Mouse (Mus musculus): ENCODE measurements around the gene Hs2st1.

Hs2st1 gene

GRCm38 (mm10) chr3:144584789-144585553 lies 15.0 kb upstream of the Hs2st1 start:
- DNase-seq: no peak

DNA sequence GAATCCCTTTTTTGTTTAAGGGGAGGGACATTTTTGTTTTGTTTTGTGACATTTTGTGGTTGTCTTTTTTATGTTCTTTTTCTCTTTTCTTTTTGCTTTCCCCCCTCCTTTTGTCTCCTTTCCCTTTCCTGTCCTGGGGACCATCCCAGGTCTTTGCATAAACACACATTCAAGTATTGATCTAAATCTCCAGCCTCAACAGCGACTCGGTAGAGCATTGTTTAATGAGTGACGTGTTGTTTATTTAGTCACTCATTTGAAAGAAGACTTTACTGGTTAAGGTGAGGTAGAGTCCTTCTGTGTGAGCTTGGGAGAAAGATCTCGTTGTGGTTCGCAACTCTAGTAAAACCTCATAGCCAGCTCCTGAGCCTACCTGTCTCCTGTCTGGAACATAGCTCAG lies 13.8 kb upstream of the Hs2st1 start:
- DNase-seq: no peak

- DNase-seq: no peak
Measured at GRCm38 (mm10) chr3:144582306-144582705, 12.3 kb upstream of the Hs2st1 start.

- DNase-seq: no peak
Measured at GRCm38 (mm10) chr3:144581842-144582241, 11.9 kb upstream of the Hs2st1 start.

- peak; percentile 50 for DNase-seq
Measured at GRCm38 (mm10) chr3:144580281-144580680, 10.3 kb upstream of the Hs2st1 start.

DNA sequence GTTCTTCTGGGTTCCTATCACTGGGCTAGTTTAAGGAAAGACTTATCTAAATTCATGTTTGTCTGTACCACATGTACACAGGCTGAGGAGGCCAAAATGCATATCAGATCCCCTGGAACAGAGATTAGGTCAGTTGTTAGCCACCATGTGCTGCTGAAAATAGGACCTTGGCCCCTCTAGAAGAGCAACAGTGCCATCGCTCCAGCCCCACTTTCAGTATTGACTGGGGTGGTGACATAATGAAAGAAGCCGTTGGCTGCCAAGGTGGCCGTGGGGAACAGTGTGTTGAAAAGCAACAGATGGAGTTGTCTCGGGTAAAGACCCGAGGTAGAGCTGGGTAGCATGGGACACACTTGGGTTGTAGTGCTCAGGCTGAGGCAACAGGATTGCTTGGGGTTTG lies 9.8 kb upstream of the Hs2st1 start:
- DNase-seq: peak; percentile 85

DNA sequence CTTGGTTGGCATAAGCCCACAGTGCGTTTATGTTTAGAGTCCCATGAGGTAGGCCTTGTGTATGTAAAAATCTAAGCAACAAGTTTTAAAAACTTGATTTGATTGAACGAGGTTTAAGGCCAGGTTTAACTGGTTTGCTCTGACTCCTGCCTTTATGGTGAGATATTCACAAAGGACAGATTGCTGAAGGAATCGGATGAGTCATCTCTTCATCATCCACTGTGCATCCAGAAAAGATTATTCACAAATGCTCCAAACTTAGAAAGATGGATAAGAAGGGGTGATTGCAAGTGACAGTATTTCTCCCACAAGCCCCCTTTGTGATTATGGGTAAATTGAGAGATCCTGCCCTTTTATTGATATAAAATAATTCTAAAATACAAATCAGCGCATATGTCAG lies 8.9 kb upstream of the Hs2st1 start:
- no peak for DNase-seq

- peak; percentile 67 for DNase-seq
Measured at GRCm38 (mm10) chr3:144577366-144578340, 7.7 kb upstream of the Hs2st1 start.

- no peak for DNase-seq
Measured at GRCm38 (mm10) chr3:144574256-144574655, 4.3 kb upstream of the Hs2st1 start.

GRCm38 (mm10) chr3:144570816-144571487 lies 971 bp upstream of the Hs2st1 start:
- DNase-seq: no peak

GRCm38 (mm10) chr3:144569401-144569971 lies 495 bp downstream of the Hs2st1 start:
- no peak for DNase-seq

DNA sequence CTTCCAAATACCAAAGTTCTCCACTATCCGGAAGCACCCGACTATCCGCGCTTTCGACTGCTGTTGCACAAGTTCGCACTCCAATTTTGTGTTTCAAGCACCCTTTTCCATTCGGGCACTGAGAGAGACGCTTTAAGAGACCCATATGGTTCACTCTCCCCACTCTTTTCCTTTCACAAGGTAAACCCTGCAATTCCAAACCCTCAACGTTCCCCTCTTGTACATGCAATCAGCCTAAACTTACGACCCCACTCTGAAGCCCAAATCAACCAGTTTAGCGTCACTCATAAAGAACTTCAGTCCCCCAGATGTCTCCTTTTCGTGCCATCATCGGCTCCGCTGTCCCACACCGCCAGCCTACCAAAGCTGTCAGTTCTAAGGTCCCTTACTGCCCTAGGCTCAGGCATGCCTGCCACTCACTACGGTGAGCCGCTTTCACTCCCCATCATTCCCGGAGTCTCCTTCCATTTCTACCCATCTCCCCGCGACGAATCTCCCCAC lies 1.1 kb downstream of the Hs2st1 start:
- no peak for DNase-seq

DNA sequence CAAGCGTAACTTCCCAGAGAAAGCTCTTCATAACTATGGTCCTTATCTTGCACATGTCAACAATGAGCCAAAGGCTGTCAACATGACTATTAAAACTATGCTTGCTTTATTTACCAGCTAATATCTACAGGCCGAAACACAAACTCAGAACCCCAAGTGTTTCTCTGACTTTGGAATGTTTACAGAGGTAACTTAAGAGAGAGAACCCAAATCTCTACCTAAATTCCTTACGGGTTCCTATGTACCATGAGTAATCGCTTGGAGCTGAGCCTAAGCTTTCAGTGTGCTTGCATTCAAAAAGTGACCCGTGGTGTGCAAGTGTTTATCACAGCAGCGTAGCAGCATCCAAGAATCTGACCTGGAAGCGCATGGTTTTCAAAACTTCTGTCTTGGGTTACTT lies 4.8 kb downstream of the Hs2st1 start:
- DNase-seq: no peak

DNA sequence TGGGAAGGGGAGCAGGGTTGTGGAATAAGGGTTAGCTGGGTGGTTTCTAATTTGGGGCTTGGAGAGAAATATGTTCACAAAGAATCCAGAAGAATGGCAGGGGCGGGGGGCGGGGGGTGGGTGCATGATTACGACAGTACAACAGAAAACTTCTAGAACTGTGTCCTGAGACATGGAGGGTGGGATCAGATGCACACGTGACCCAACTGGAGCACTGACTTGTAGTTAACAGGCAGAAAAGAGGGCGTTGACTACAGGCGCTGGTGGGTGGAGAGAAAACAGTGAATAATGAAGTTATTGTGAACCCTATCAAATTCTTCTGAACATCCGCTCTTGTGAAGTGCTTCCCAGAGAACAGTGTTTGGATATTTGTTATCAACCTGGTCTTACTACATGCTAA lies 6.1 kb downstream of the Hs2st1 start:
- DNase-seq: peak; percentile 61

DNA sequence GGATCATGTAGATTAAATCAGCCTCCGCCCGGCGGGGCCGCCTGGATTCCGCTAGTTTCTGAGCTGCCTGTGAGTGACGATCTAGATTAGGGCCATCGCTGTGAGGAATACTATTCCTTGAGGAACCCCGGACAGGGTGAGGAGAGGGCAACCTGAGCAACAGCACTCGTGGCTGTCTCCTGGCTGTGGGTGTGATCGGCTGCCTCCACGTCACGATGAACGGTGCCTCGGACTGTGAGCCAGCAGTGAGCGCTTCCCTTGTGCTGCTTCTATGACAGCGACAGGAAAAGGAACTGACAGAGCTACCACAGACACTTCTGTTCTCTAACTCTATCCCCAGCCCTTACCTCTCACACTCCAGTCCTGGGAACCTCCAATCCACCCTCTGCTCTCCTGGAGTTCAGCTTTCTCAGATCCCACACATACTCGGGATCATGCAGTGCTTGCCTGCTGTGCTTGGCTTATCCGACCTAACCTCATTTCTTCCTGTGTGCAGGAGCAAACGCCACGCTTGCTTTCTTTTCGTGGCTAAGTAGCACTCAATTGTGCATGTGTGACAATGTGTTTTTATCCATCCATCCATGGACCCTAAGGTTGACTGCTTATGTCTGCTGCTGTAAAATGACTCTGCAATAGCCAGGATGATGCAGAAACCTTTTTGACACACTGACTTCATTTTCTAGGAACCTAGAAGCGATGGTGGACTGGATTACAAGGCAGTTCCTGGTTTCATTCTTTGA lies 8.3 kb downstream of the Hs2st1 start:
- DNase-seq: peak; percentile 94

GRCm38 (mm10) chr3:144558274-144558673 lies 11.7 kb downstream of the Hs2st1 start:
- peak; percentile 91 for DNase-seq

DNA sequence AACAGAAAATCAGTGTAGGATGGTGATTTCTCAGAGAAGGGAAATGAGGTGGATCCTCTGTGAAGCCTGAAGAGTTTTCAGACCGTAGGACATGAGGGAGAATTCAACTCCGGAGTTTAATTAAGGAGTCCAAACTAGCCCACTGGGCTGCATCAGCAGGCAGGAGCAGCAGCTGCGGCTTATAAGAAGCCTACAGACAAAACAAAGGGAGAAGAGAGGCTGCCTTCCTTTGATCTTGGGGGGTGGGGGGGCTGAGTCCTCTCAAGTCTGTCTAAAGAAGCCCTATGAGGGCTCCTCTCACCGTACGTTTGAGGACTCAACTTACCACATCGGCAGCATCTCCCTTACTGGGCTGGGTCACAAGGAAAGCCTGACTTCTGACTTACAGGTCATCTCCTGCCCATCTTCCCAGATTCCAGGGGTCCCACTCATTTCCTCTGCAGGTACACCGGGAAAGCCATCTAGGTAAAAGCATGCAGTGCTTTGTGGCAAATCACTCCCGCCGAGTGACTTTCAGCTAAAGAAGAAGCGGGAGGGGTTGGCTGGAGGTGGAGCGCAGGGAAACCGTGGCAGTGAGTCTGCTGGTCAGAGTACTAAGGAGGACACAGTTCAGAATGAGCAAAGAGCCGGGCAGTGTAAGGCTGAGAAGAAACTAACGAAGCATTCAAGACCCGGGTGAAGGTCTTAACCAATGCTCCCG lies 13.2 kb downstream of the Hs2st1 start:
- DNase-seq: peak; percentile 81

- peak; percentile 57 for DNase-seq
Measured at GRCm38 (mm10) chr3:144555144-144555543, 14.8 kb downstream of the Hs2st1 start.

DNA sequence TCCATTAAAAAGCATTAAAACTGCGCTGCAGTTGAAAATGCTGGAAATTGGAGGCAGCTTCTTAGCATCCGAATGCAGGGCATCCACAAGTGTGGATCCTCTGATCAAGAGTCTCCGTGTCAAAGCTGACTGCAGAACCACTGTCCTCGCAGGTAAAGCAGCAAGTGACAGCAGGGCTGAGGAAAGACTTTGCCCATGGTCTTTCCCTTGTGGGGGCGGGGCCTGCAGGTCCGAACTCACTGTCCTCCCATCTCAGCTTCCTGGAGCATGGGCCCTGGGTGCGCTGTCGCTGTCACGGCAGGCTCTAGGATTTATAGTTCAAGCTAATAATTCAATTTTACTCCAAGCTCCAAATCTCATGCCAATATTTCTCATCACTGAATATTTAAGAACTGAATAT lies 15.5 kb downstream of the Hs2st1 start:
- DNase-seq: peak; percentile 60

DNA sequence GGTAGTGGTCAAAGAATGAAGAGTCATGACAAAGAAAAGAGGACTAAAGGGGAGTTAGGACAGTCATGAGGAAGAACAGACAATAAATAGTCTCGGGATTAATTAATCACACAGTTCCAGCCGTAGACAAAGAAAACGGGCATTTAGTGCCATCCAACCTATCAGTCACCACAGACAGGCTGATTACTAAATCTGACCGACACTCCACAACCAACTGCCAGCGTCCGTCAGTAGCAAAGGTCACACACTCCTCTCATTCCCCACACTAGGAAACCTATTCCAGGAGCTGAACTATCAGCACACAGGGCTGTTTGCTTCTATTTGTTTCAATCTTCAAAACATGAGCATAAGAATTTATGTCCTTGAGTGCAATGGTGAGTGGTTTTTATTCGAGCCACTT lies 16.0 kb downstream of the Hs2st1 start:
- DNase-seq: peak; percentile 83

GRCm38 (mm10) chr3:144551416-144551815 lies 18.6 kb downstream of the Hs2st1 start:
- no peak for DNase-seq

All from heart, adult 11 months (tissue).